Mouse (Mus musculus): ENCODE data around the gene Kremen1.

Gene Kremen1

DNA sequence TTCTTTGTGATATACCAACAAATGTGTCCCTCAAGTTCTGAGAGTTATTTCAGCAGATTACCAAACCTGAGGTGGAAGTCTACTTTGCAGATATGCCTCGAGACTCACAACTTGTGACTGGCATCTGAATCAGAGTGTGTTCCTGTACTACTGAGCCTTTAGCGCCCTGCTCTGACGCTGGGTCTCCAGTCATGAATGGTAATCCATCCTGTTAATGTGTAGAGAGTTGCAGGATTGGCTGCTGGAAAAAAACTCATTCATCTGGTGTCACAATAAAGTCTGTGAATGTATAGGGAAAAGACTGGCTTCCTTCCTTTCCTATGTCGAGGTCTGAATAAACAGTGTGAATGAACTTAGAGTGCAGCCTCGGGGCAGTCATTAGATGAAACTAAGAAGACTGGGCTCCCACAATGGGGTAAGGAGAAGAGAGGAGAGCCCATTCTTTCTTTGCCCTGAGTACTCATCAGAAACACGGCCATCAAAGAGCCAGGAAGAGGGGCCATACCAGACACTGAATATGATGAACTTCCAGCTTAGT is 41.4 kb downstream of the Kremen1 start:
- DNase-seq (ENCODE audit: low read depth, low spot score), result no peak

DNA sequence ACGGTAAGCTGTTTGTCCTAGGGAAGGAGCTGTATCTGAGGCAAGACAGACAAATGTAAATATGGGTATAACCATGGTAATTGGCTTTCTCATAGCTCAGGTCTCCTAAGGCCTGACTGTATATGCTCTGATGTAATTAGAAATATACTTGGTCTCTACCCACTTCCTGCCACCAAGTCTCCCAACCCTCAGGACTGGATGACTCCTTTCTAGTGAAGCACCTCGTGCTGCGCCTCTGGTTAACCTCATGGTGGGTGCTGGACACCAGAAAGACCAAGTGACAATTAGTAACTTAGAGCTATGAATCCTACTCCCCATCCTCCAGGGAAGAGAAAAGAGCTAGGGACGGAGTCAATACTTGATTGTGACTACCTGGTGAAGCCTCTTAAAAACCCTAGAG is 42.0 kb downstream of the Kremen1 start:
- peak; percentile 18 for DNase-seq (ENCODE audit: low read depth, low spot score)

DNA sequence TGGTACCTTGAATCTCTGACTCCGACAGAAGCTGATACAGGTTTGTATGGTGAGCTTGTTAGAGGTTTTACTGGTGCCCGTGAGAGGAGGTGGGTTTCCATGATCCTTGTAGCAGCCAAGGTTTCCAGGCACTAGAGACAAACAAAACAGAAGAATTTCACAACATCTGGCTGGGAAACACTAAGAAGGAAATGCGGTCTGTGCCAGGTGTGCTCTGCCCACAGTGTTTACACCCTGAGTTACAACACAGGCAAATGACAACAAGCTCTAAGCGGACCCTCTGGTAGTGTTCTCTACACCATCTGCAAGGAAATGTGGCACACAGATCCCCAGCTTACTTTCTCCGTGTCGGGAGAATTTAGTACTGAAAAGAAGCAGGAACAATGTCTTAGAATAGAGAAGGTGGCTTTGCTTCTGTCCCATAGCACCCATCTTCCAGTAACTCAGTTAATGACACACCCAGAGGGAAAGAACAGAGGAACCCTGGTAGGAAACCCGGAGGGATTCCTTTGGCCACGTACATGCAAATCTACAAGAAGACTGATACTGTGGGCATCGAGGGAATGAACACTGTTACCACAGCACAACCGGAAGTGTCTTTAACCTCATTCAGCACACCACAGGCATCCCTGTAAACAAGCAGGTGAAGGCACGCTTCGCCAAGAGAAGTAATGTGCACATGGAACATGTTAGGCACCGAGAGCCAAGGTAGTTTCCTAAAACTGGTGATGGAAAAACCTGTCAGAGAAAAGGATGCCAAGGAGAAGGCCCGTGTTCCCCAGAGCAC is 45.8 kb downstream of the Kremen1 start:
- DNase-seq (ENCODE audit: low read depth, low spot score), result peak; percentile 62

DNA sequence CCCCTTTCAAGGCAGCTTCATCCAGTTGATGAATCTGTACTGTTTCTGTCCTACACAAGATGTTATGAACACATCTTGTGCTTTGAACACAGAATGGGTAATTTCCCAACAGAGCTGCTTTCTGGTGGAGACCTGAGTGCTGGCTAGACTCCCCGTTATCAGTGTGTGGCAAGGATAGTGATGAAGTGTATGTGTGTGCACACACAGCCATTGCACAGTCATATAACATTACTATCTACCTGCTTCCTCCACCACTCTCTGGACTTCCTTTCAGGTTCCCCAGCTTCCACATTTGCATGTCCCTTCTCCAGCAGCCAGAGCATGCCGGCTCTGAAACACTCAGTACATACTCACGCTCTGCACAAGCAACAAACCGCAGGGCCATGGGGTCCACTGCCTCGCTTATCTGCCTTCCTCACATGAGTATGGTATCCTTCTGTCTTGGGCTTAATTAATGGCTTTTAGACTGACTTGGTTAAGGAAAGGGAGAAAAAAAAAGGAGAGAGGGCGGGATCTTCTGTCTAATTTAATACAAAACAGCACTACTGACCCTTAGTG is 46.8 kb downstream of the Kremen1 start:
- no peak for DNase-seq (ENCODE audit: low read depth, low spot score)

DNA sequence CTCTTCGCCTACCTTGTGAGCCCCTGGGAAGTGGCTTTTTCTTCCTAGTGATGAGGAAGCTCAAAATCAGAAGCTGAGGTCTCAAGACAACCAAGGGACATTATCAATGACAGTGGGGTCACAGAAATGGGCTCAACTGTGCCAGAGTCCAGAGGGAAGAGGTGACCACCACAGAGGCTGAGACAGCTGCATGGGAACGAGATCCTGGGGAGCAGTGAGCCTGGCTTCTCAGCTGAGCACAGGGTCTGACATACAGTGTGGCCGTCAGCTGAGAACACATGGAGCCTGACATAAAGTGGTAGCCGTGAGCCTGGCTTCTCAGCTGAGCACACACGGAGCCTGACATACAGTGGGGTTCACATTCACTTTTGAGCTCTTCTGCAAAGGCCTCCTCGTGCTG is 58.3 kb downstream of the Kremen1 start:
- no peak for DNase-seq (ENCODE audit: low read depth, low spot score)

DNA sequence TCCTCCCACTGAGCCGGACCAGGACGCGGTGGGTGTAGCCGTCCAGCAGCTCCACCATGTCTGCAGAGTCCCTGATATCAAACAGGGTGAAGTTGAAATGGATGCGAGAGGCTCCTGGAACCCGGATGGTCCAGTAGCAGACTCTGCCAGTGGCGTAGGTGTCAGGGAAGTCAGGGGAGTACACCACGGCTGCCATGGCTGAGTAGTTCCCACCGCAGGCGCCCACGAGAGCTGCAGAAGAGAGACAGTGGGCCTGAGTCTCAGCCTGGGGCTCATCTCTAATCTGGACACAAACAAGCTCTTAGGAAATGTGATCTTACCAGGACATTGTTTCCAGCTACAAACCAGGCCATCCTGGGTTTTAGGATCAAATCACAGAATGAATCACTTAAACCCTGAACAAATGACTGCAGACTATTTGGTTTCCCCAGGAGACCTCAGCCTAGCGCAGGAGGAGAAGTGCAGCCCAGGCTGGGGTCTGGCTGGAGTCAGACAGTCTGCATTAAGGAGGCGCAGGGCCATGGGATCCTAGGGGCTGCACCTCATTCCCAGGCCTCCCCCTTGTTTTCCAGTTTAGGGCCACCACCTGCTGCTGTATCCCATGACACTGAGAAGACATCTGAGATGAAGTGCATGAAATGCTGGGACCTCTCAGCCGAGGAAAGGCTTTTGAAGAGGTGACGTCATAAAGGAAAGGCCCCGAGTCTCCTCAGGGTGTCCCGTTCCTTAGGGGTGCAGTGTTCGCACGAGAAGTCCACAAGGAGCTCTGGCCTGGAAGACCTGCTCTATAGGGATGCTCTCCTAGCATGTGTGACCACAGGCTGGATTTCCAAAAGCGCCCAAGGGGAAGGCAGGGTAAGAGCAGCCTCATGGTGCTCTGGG is 59.3 kb downstream of the Kremen1 start:
- DNase-seq (ENCODE audit: low read depth, low spot score), result no peak

DNA sequence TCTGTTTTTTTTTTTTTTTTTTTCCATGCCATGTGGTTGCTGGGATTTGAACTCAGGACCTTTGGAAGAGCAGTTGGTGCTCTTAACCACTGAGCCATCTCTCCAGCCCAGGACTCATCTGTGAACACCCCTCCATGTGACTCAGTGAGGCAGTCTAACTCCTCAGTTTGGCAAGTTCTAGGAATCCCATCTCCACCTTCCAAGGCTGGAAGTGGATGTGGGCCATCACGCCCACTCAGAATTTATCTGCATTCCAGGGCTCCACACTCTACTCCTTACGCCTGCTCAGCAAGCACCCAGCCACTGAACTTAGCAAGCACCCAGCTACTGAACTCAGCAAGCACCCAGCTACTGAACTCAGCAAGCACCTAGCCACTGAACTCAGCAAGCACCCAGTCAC is 61.5 kb downstream of the Kremen1 start:
- DNase-seq (ENCODE audit: low read depth, low spot score), result no peak

DNA sequence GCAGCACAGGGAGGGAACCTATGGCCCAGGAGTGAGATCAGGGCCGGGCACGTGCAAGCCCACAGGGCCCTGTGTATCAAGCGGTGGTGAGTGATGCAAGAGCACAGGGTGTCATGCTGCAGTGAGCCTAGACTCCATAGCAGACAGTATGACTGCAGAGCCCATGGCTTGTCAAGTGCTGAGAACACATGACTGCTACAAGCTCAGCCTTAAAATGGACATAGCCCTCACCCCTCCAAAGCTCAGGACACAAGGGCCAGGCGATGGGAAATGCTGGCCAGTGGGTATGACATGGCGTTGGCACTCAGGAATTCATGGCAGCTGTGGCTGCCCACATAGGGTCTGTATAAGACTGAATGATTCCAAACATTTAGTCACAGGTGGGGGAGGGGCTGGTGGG is 64.3 kb downstream of the Kremen1 start:
- no peak for DNase-seq (ENCODE audit: low read depth, low spot score)

DNA sequence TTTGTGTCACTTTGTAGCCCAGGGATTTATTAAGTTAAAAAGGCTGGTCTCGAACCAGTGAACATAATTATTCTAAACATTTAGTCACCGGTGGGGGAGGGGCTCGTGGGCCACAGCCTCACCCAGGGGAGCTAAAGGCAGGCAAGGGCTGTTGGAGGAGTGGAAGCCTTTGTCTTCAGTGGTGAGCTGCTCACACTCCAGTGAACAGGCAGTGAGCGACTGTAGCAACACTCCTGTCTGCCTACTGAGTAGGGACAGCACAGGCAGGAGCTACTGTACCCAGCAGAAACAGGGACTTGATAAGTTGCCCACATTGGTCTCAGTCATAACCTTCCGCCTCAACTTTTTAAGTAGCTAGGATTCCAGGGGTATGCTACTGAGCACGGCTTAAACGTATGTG is 64.8 kb downstream of the Kremen1 start:
- no peak for DNase-seq (ENCODE audit: low read depth, low spot score)

DNA sequence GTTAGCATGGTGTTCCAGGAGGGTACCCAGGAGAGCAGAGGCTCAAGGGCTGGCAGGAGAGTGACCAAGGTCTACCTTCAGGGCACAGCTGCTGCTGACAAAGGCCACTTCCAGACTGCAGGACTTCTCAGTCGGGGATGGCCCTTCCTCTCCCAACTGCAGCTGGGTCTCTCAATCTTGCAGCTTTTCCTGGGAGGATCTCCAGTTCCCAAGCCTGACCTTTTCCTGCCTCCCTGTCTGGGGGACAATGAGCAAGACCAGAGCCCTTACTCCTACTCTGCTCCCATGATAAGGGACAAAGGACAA is 67.8 kb downstream of the Kremen1 start:
- DNase-seq (ENCODE audit: low read depth, low spot score), result no peak

DNA sequence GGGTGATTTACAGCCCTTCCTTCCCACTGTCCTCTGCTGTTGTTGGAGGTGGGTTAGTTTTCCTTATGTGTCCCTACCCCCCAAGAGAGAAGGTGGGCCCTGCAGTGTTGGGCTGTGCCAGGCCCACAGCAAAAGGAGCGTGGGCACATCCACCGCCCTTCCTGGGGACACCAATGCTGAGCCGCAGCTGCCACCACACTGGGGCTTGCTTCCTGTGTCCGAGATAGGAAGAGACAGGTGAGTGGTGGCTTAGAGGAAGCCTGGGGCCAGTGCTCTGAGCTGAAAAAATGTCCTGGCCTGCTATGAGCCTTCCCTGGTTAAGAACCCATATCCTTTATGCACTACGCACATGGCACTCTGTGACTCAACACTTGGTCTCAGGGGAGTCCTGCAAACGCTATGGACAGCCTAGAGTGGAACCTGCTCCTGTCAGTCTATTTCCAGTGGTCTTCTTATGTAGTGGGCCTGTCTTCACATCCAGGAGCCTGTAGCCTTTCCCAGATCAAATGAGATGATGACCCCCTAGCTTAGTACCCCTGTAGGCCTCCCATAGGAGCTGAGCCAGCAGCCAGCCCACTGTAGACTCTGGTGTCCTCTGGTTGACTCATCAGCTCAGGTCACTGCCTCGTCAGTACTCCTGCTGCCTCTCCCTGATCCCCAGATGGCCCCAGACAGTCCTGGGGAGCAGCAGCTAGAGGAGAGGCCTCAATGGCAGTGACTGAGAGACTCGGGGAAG is 68.3 kb downstream of the Kremen1 start:
- DNase-seq (ENCODE audit: low read depth, low spot score), result no peak

DNA sequence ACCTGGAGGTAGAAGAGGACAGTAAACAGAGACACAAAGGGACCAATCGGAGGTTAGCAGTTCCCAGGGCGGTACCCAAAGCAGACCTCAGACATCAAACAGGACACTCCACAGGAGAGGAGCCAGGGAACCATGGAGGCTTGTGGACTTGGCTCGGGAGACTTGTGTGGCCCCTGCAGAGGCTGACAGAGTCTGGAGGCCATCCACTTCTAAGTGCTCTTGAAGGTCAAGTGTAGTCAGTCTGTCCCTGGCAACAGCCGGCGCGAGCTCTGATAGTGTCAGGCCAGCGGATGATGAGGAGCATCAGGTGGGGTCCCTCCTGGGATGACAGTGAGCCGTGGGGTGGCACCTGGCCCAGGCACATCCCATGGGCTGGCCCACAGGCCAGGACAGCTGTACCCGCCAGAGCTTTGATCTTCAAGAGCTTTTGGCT is 69.3 kb downstream of the Kremen1 start:
- DNase-seq (ENCODE audit: low read depth, low spot score), result no peak

DNA sequence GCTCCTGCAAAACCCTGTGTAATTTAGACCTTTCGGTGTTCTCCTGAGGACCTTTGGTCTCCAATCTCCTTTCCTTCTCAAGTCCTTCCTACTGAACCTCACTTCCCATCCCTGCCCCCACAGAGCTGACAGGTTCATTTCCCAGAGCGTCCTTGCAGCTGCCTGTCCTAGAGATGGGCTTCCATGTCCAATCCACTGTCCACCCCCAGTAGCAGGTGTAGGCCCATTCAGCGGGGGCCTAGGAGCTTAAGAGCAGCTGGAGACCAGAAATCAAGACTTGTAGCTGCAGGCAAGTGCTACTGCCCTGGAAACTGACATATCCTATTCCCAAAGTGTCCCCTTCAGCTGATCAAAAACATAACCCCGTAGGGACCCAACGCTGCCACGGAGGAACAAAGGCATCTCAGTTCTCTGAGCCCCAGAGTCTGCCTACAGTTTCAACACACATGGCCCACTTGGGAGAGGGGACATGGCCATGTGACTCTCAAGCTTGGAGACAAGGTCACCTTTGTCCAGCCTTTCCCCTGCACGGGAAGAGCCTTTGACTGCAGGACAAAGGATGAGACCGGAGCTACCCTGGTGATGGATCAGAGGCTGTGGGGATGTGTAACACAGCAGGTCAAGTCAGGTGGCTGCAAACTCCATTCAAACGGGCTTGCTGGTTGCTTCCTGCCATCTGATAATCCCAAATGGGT is 72.0 kb downstream of the Kremen1 start:
- no peak for DNase-seq (ENCODE audit: low read depth, low spot score)

DNA sequence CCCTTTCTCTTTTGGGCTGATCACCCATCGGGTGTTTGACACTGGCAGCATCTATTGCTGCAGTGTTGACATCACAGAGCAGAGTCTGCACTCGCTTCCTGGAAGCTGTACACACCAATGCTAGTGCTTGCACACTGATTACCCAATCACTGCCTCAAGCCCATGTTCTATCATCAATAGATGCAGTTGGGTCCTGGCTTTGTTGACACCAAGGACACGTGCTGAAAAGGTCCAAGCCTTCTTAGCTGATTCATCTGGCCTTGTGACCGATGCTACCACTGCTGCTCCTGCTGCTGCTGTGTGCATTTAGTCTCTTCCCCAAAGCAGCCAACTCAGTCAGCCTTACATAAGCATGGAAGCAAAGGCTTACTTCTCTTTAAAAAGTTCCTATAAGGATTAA is 73.2 kb downstream of the Kremen1 start:
- no peak for DNase-seq (ENCODE audit: low read depth, low spot score)

DNA sequence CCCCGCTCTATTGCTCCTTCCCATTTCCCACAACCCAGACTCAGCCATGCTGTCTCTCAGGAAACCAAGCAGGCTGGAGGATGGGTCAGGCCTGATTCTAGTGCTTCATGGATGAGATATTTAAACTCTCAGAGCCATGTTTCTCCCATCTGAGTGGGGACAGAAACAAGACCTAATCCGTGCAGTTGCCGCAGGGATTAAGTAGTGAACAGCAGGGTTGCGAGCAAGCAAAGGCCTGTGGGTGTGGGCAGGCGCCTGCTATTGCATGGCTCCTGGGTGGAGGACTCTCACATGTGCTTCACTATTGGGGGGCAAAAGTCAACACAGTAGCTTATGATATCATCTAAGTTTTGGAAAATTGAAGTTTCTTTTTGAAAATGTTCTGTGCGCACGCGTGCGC is 76.5 kb downstream of the Kremen1 start:
- DNase-seq (ENCODE audit: low read depth, low spot score), result no peak

DNA sequence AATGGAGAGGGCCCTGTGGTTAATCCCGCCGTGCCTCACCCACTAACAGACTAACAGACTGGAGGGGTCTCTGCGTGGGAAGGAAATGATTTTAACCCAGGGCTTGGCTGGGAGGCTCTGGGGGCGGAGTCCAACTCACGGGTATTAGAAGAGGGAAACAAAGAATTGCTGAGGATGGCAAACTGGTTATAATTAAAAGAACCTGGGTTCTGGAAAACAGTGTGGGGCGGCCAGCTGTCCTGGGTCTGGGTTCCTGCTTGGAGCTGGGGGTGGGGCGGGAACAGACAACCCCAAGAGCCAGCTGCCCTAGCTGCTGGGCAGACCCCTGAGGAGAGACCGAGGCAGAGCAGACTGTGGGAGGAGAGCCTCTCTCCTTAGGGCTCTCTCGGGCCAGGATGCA is 77.1 kb downstream of the Kremen1 start:
- no peak for DNase-seq (ENCODE audit: low read depth, low spot score)

DNA sequence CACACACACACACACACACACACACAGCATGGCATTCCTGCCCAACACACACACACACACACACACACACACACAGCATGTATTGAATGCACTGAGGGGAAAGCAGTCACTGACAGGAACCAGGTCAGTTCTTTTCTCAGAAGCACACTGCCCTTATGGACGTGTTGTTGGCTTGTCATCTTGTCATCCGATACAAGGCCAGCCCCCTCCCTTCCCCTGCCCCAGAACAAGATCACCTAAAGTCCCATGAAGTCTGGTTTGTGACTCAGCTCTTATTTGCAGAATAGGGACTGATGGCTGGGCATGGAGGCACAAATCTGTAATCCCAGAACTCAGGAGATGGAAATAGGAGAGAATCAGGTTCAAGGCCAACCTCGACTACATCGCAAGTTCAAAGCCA is 78.5 kb downstream of the Kremen1 start:
- no peak for DNase-seq (ENCODE audit: low read depth, low spot score)

DNA sequence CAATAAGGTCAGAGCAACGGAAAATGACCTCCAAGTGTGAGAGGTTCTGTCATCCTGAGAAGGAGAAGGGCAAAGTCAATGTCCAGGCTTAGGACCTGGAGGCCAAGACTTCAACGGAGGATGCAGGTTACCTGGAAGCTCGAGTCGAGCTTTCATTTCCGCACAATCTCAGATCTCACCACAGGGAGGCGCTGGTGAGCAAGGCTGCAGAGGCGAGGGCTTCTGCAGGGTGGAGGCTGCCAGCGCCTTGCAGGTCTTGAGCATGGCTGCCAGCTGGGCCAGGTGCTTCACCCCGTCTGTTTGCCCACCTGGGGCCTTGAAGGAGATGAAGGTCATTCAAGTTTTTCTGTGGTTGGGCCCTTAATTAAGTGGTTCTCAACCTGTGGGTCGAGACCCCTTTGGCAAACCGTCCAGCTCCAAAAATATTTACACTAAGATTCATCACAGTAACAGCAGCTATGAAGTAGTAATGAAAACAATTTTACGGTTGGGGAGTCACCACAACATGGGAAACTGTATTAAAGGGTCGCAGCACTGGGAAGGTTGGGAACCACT is 79.4 kb downstream of the Kremen1 start:
- DNase-seq (ENCODE audit: low read depth, low spot score), result peak; percentile 86

DNA sequence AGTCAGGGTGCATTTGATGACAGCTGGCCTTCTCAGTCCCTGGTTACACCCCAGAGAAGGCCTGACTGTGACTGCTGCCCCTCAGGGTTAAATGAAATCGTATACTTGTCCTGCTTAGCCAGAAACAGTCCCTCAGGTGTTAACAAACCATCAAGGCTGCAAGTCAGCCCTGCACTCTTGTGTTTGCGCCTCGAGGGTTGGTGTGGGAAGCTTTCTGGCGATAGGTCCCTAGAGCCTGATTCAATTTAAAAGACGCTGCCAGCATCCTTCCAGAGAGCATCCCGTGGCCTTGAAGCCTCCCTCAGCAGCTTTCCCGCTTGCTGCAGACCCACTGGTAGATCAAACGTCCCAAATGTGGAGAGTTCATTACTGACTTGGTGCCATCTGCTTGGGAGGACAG is 82.0 kb downstream of the Kremen1 start:
- DNase-seq (ENCODE audit: low read depth, low spot score), result no peak

DNA sequence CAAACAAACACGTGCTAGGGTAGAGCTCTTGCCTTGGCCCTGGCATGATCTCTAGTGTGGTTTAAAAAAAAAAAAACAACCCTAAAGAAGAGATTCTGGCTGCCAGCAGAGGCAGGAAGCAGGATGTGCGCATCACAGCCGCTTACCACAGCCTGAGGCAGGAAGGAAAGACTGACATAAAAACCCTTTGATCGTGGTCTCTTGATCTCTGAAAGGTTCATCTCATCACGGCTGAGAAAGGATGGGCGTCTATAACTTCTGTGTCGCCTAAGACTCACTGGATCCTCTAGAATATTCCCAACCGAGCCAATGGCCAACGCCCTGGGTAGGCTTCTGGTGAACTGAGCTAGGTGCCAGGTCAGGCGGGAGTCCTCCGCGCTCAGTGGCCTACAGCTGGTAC is 84.2 kb downstream of the Kremen1 start:
- peak; percentile 96 for DNase-seq (ENCODE audit: low read depth, low spot score)

DNA sequence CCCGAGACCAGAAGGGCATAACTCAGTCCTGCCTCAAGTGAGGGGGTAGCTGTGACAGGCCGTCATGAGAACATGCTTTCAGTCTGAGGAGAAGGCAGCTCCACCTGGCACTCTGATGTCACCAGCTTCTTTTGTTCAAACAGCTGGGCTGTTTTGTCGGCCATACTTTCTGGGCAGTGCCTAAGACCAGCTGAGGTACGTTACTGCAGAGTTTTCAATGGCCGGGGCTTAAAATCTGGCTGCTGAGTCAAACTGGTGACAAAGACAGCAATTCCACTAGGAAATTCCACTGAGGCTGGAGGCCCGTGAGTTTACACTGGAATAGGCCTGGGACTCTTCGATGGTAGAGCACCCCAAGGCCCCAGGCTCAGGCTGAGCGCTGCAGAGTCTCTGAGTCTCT is 84.7 kb downstream of the Kremen1 start:
- peak; percentile 68 for DNase-seq (ENCODE audit: low read depth, low spot score)
